Mouse (Mus musculus): ENCODE measurements at regions not wholly inside any gene's neighbourhood (a gene's known extent, or its start where the extent isn't known, plus 50 kb on each side); places are given as distances from the start of the nearest gene placed in this dataset.

- ATAC-seq: no peak
These were observed 67.2 kb downstream of the Mtx3 start for GRCm38 (mm10) chr13:92911660-92912284.

- no peak for ATAC-seq
These were observed 68.1 kb downstream of the Mtx3 start for GRCm38 (mm10) chr13:92912661-92913060.

GRCm38 (mm10) chr13:92914631-92915030 lies 70.1 kb downstream of the Mtx3 start:
- ATAC-seq: no peak

- ATAC-seq: no peak
These were observed 70.8 kb downstream of the Mtx3 start for GRCm38 (mm10) chr13:92915221-92915839.

- ATAC-seq: no peak
These were observed 71.6 kb downstream of the Mtx3 start for GRCm38 (mm10) chr13:92915948-92916710.

GRCm38 (mm10) chr13:92919882-92920281 lies 75.3 kb downstream of the Mtx3 start:
- ATAC-seq: no peak

- no peak for ATAC-seq
These were observed 77.4 kb downstream of the Mtx3 start for GRCm38 (mm10) chr13:92921936-92922335.

GRCm38 (mm10) chr13:92923496-92923895 lies 78.9 kb downstream of the Mtx3 start:
- ATAC-seq: no peak

- no peak for ATAC-seq
These were observed 79.5 kb downstream of the Mtx3 start for GRCm38 (mm10) chr13:92924021-92924420.

- no peak for ATAC-seq
These were observed 80.6 kb downstream of the Mtx3 start for GRCm38 (mm10) chr13:92925196-92925595.

GRCm38 (mm10) chr13:92928551-92928950 lies 84.0 kb downstream of the Mtx3 start:
- ATAC-seq: no peak

- no peak for ATAC-seq
These were observed 87.1 kb downstream of the Mtx3 start for GRCm38 (mm10) chr13:92931696-92932095.

- no peak for ATAC-seq
These were observed 94.5 kb downstream of the Mtx3 start for GRCm38 (mm10) chr13:92939032-92939431.

- no peak for ATAC-seq
These were observed 96.0 kb downstream of the Mtx3 start for GRCm38 (mm10) chr13:92940610-92941009.

- ATAC-seq: no peak
These were observed 104.0 kb downstream of the Mtx3 start for GRCm38 (mm10) chr13:92948560-92948959.

- no peak for ATAC-seq
These were observed 115.5 kb downstream of the Mtx3 start for GRCm38 (mm10) chr13:92960031-92960430.

- ATAC-seq: no peak
These were observed 118.1 kb downstream of the Mtx3 start for GRCm38 (mm10) chr13:92962625-92963024.

- no peak for ATAC-seq
These were observed 118.9 kb downstream of the Mtx3 start for GRCm38 (mm10) chr13:92963351-92963895.

- ATAC-seq: no peak
These were observed 119.7 kb downstream of the Mtx3 start for GRCm38 (mm10) chr13:92964213-92964743.

GRCm38 (mm10) chr13:92967025-92967610 lies 122.6 kb downstream of the Mtx3 start:
- ATAC-seq: no peak

- ATAC-seq: no peak
These were observed 125.0 kb downstream of the Mtx3 start for GRCm38 (mm10) chr13:92969579-92969978.

- no peak for ATAC-seq
These were observed 128.3 kb downstream of the Mtx3 start for GRCm38 (mm10) chr13:92972891-92973290.

- no peak for ATAC-seq
These were observed 129.2 kb downstream of the Mtx3 start for GRCm38 (mm10) chr13:92973791-92974190.
